Mouse (Mus musculus): ENCODE results near the gene Xrn2.

Gene Xrn2

DNA sequence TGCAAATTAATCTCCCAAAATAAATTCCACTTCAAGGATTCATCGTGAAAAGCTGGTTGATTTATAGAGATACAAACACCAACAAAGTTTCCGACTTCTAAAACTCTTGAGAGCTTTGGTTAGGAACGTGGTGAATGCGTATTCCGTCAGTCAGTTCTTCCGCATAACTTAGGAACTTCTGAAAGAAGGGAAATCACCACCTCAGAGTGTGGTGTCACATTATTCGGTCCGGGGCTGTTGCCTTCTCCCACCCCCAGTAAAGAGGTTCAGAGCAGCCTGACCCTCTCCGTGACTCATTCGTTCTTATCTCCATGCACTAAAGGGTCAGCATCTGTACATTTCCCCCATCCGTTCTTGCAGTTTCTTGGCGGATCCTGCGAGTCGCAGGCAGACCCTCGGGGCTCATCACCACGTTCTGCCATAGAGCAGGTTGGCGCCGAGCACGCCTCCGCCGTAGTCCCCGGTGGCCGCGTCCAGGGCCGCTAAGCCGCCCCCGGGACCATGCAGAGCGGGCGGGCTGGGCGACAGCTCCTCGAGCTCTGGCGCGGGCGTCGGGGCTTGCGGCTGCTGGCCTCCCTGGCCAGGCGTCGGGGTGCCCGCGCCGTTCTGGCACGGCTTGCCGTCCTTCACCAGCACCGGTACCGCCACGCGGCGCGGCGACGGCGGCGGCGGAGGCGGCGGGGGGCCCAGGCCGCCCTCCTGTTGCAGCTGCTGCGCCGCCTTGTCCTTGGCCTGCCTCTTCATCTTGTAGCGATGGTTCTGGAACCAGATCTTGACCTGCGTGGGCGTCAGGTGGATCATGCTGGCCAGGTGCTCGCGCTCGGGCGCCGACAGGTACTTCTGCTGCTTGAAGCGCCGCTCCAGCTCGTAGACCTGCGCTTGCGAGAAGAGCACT is 70.9 kb downstream of the Xrn2 start:
- peaks cover 4% of the 10 kb centered on the region for H3K27me3 ChIP-seq (ENCODE audit: control insufficient read depth, insufficient read depth, low read length, poor library complexity, severe bottlenecking)
- DNase-seq (ENCODE audit: low read depth, low spot score), result peak; percentile 56
- H3K36me3 ChIP-seq (ENCODE audit: control insufficient read depth, insufficient read depth, low read length, poor library complexity, severe bottlenecking), result no peaks in the 10 kb centered on the region

DNA sequence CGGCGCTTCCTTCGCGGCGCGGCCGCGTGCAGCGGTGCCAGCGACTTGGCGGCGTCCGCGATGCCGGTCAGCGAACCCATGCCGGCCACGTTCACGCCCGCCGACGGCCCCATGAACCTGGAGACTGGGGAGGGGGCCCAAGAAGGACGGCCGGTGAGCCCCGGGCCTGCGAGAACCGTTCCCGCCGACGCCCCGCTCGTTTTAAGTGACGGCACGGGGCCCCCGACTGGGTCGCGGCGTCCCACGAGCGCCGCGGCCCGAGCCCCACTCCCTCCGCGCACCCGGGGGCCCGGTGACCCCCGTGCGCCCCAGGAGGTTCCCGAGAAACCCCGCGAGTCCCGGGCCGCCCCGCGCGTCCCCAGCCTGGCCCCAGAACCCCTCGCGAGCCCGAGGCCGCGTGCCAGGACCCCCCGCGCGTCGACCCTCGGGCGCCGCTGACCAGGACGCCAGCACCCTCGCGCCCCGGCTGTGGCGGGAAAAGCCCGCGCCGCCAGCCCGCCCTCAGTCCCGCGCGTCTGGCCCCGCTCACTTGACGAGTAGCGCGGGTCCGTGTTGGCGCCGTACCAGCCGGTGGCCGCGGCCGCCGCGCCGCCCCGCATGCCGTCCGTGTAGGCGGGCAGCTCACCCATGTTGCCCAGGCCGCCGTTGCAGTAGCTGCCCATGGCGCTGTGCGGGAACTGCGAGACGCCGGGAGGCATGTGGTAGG is 71.7 kb downstream of the Xrn2 start:
- peak; percentile 34 for DNase-seq (ENCODE audit: low read depth, low spot score)
- H3K27me3 ChIP-seq (ENCODE audit: control insufficient read depth, insufficient read depth, low read length, poor library complexity, severe bottlenecking), result peaks cover 4% of the 10 kb centered on the region

DNA sequence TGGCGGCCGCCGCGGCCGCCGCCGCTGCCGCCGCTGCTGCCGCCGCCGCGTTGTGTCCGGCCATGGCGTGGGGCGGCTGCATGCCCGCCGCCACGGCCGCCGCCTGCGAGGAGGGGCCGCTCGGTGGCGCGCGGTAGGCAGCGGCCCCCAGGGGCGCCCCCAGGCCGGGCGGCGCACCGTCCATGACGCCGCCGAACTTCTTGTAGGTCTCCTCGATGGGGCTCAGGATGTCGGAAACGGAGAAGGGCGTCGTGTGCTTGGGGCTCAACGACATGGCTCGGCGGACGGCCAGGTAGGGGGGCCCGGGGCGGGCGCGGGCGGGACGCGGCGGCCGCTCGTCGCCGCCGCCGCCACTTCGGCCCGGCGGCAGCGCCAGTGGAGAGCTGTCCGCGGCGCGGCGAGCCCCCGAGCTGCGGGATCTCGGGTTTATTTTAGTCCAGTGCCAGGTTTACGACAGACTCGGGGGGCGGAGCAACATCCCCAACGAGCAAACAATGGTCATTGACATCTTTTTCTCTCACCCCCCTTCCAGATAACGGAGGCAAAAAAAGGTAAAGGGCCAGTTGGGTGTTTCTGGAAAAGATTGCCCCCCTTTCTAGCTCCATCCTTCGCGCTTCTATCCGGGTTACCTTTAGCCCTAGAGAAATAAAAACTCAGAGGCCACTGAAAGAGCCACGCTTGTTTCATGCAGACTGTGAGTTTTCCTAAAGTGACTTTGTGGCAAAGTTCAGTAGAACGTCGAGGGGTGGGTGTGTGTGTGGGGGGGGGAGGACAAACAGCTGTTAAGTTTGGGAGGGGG is 72.5 kb downstream of the Xrn2 start, which contains the start of gene Nkx2-4:
Gene Nkx2-4, minus strand, starts transcription at position 374 of the 799 bp plus-strand sequence.
- peak; percentile 37 for DNase-seq (ENCODE audit: low read depth, low spot score)

More for the DNA sequence above, 71.7 kb downstream of the Xrn2 start:
- no peaks in the 10 kb centered on the region for H3K36me3 ChIP-seq (ENCODE audit: control insufficient read depth, insufficient read depth, low read length, poor library complexity, severe bottlenecking)

DNA sequence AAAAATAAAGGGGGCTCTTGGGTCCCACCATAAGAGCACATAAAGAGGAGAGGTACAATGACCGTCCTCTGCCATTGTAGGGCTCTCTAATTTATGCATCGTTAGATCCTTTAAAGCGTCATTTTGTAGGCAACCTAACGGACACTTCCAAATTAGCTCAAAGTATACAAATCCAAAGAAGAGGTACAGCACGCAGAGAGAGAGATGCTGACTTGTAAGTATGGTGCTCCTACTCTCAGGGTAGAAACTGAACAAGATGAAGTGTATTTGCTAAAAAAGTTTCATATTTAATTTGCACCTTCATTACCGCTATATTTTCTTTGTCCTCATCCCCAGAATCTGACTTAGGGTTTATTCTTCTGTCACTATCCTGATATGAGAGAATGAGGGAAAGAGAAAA is 73.1 kb downstream of the Xrn2 start:
- H3K27me3 ChIP-seq (ENCODE audit: control insufficient read depth, insufficient read depth, low read length, poor library complexity, severe bottlenecking), result peaks cover 4% of the 10 kb centered on the region
- DNase-seq (ENCODE audit: low read depth, low spot score), result peak; percentile 18
- H3K36me3 ChIP-seq (ENCODE audit: control insufficient read depth, insufficient read depth, low read length, poor library complexity, severe bottlenecking), result no peaks in the 10 kb centered on the region

More for the DNA sequence above, 72.5 kb downstream of the Xrn2 start, which contains the start of gene Nkx2-4:
- peaks cover 4% of the 10 kb centered on the region for H3K27me3 ChIP-seq (ENCODE audit: control insufficient read depth, insufficient read depth, low read length, poor library complexity, severe bottlenecking)
- no peaks in the 10 kb centered on the region for H3K36me3 ChIP-seq (ENCODE audit: control insufficient read depth, insufficient read depth, low read length, poor library complexity, severe bottlenecking)

DNA sequence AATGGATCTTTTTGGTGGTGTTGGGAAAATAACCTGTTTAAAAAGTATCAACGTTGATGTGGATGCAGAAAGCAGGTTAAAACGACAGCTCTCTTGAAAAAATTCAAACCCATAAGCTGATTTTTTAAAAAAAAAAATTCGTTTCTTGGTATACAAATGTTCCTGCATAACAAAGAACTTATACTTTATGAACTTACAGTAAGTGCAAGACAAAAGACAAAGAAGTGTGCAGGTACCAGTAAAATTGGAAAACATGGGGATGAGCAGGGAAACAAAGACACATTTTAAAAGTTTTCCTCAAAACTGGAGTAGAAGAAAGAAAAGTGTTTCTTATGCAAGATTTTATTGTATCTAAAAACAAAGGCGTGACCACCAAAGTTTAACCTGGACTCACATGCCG is 73.6 kb downstream of the Xrn2 start:
- H3K27me3 ChIP-seq (ENCODE audit: control insufficient read depth, insufficient read depth, low read length, poor library complexity, severe bottlenecking), result peaks cover 2% of the 10 kb centered on the region
- H3K36me3 ChIP-seq (ENCODE audit: control insufficient read depth, insufficient read depth, low read length, poor library complexity, severe bottlenecking), result no peaks in the 10 kb centered on the region
- no peak for DNase-seq (ENCODE audit: low read depth, low spot score)

DNA sequence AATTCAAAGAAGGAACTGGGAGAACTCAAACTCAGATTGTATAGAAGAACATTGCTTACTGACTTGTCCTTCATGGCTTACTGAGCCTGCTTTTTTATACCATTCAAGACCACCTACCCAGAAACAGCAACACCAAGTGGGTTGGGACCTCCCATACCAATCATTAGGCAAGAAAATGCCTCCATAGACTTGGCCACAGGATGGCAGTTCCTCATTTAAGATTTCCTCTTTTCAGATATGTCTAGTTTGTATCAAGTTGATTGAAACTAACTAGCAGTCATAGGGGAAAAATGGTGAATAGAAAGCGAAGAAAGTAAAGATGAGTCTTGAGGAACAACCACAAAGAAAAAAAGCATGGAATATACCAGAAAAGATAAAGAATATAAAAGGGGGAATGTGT is 106.9 kb downstream of the Xrn2 start:
- no peak for DNase-seq (ENCODE audit: low read depth, low spot score)
- no peaks in the 10 kb centered on the region for H3K36me3 ChIP-seq (ENCODE audit: control insufficient read depth, insufficient read depth, low read length, poor library complexity, severe bottlenecking)
- H3K27me3 ChIP-seq (ENCODE audit: control insufficient read depth, insufficient read depth, low read length, poor library complexity, severe bottlenecking), result no peaks in the 10 kb centered on the region

DNA sequence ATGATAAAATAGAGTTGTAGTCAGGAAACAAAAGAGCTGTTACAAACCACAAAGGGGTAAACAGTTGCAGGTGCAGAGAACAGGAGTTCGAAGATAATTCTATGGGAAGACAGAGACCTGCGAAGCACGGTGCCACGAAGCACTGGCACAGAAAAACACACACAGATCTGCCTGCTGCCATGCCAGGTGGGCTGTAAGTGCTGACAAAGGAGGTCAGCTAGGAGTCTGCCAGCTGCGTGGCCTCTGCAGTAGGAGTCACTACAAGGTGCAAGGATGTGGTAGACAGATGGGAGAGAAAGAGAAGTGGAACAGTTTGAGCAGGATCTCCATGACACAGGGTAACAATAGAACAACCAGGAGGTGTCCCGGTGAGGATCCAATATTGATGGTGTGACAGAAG is 114.6 kb downstream of the Xrn2 start:
- H3K36me3 ChIP-seq (ENCODE audit: control insufficient read depth, insufficient read depth, low read length, poor library complexity, severe bottlenecking), result no peaks in the 10 kb centered on the region
- no peaks in the 10 kb centered on the region for H3K27me3 ChIP-seq (ENCODE audit: control insufficient read depth, insufficient read depth, low read length, poor library complexity, severe bottlenecking)
- DNase-seq (ENCODE audit: low read depth, low spot score), result no peak
